ENCODE assay signal across 9 mouse cellular contexts in the genomic region with DNA sequence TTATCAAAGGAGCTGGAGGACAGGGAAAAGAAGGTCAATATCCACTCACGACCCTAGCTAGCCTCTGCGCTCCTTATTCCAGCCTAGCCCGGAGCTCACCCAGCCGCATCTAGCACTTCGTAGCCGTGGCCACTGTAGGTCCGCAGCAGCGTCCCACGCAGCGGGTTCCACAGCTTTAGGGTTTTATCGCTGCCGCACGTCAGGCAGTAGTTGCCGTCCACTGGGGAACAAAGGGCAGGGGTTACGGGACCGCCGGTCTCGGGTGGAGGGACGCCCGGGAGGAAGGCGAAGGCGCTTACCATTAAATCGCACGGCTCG. TPM values are rescaled to one million over a fixed set of nuclear protein-coding genes. Genes with fewer than 3 reads are reported as not detected.
A peak's percentile ranks its signal among the peaks of the same experiment; 100 is the strongest.
DNase-seq lines count a peak whose midpoint lies in the region; ATAC-seq and TF ChIP-seq lines count a peak whose summit lies in the region.
"Had no signal": no experiment of that assay in that cellular context is flagged by ENCODE, and none has a peak within 500 bp of the region (broad histone marks: within the 10 kb centered on the region; RNA-seq: fewer than 3 reads in every experiment).

No protein-coding gene starts in this region.

- peak overlapping the region; percentile 85 for H3K9ac ChIP-seq in midbrain, embryonic 12.5 days (replicated peaks)

- DNase-seq in layer of hippocampus, adult 2 months (ENCODE audit: low spot score in 2 of 2): no peak
- no peak for DNase-seq in layer of hippocampus, adult 9-11 months
- no peak for DNase-seq in embryonic facial prominence, embryonic 10.5 days (ENCODE audit: low spot score)
- DNase-seq in hindbrain, embryonic 10.5 days (ENCODE audit: low spot score): no peak
- DNase-seq in cerebellum, postnatal 14 days: no peak
- no peak for DNase-seq in left cerebral cortex, postnatal 4 days
- DNase-seq in cerebellum, adult 18-20 months: no peak

- no peaks in the 10 kb centered on the region for H3K9me3 ChIP-seq in embryonic facial prominence, embryonic 10.5 days
- H3K9me3 ChIP-seq in hindbrain, embryonic 10.5 days: no peaks in the 10 kb centered on the region
- no peaks in the 10 kb centered on the region for H3K9me3 ChIP-seq in midbrain, embryonic 12.5 days

- 1% methylated on average over 25 of the region's 25 CpGs for WGBS in embryonic facial prominence, embryonic 10.5 days
- under 1% methylated on average over 25 of the region's 25 CpGs for whole genome bisulfite sequencing in hindbrain, embryonic 10.5 days
- 0% methylated on average over 25 of the region's 25 CpGs for WGBS in midbrain, embryonic 12.5 days

- peak overlapping the region; percentile 94 for H3K4me3 ChIP-seq in layer of hippocampus, adult 2 months
- H3K4me3 ChIP-seq in embryonic facial prominence, embryonic 10.5 days: peak overlapping the region; percentile 96
- H3K4me3 ChIP-seq in hindbrain, embryonic 10.5 days: peak overlapping the region; percentile 98
- peak overlapping the region; percentile 83 for H3K4me3 ChIP-seq in midbrain, embryonic 12.5 days

- peak overlapping the region; percentile 95 for H3K27ac ChIP-seq in layer of hippocampus, adult 2 months
- peak overlapping the region; percentile 86 for H3K27ac ChIP-seq in embryonic facial prominence, embryonic 10.5 days (replicated peaks)
- peak overlapping the region; percentile 89 for H3K27ac ChIP-seq in hindbrain, embryonic 10.5 days
- no peak overlapping the region; the same call in 1 of the 2 replicates for H3K27ac ChIP-seq in midbrain, embryonic 12.5 days (replicated peaks)

- intact Hi-C loops in left cerebral cortex, postnatal 4 days (cut with DNase I): loop anchor here (5.0 kb wide), 1 partner anchor 92 kb away; no protein-coding TSS in a partner anchor

- ATAC-seq in midbrain, embryonic 12.5 days (ENCODE audit: low FRiP score, low read depth): no peak

- H3K4me1 ChIP-seq in embryonic facial prominence, embryonic 10.5 days: peaks cover 43% of the 10 kb centered on the region
- H3K4me1 ChIP-seq in hindbrain, embryonic 10.5 days (replicated peaks): peaks cover 45% of the 10 kb centered on the region
- H3K4me1 ChIP-seq in midbrain, embryonic 12.5 days: peaks cover 34% of the 10 kb centered on the region

- H3K27me3 ChIP-seq in embryonic facial prominence, embryonic 10.5 days (replicated peaks; ENCODE audit: low read depth, poor library complexity, severe bottlenecking): no peaks in the 10 kb centered on the region
- H3K27me3 ChIP-seq in hindbrain, embryonic 10.5 days (ENCODE audit: insufficient read depth, poor library complexity, severe bottlenecking): no peaks in the 10 kb centered on the region
- peaks cover 7% of the 10 kb centered on the region; the same call in 1 of the 2 replicates for H3K27me3 ChIP-seq in midbrain, embryonic 12.5 days

- H3K4me2 ChIP-seq in midbrain, embryonic 12.5 days (replicated peaks): peak overlapping the region; percentile 96

- H3K36me3 ChIP-seq in embryonic facial prominence, embryonic 10.5 days (replicated peaks): peaks cover 46% of the 10 kb centered on the region
- H3K36me3 ChIP-seq in hindbrain, embryonic 10.5 days: peaks cover 44% of the 10 kb centered on the region
- H3K36me3 ChIP-seq in midbrain, embryonic 12.5 days: peaks cover 34% of the 10 kb centered on the region

- no peak for TF ChIP-seq CTCF in layer of hippocampus, adult 2 months (conservative IDR thresholded peaks at IDR 0.05)

RNA-seq across cellular contexts. Expression of a gene that starts 0.4 kb away (rescaled TPM):
- total RNA-seq in layer of hippocampus, adult 2 months (2021): 10 to 100 TPM; 60.8 to 66.3 TPM
- 126 and 127 TPM in 2 replicates for polyA plus RNA-seq in embryonic facial prominence, embryonic 10.5 days (2016; fragmentation: Nextera tagmentation; extraction: Ambion mirVana)
- polyA plus RNA-seq in hindbrain, embryonic 10.5 days (2016; fragmentation: Nextera tagmentation; extraction: Ambion mirVana): 134 and 136 TPM in 2 replicates
- polyA plus RNA-seq in midbrain, embryonic 12.5 days (2016; fragmentation: Nextera tagmentation; extraction: Ambion mirVana): 114 and 119 TPM in 2 replicates
- total RNA-seq in left cerebral cortex, postnatal 4 days (2021): 10 to 100 TPM; 60.9 to 61.2 TPM

RNA-seq across cellular contexts. Expression of a gene that starts 0.9 kb away (rescaled TPM):
- total RNA-seq in layer of hippocampus, adult 2 months (2021): 10 to 100 TPM; 26.7 to 29.0 TPM
- 64.3 and 65.8 TPM in 2 replicates for polyA plus RNA-seq in embryonic facial prominence, embryonic 10.5 days (2016; fragmentation: Nextera tagmentation; extraction: Ambion mirVana)
- 63.4 TPM in 2 replicates for polyA plus RNA-seq in hindbrain, embryonic 10.5 days (2016; fragmentation: Nextera tagmentation; extraction: Ambion mirVana)
- polyA plus RNA-seq in midbrain, embryonic 12.5 days (2016; fragmentation: Nextera tagmentation; extraction: Ambion mirVana): 46.6 and 54.2 TPM in 2 replicates
- total RNA-seq in left cerebral cortex, postnatal 4 days (2021): 10 to 100 TPM; 21.4 to 21.7 TPM

RNA-seq across cellular contexts. Expression of a gene that starts 2.9 kb away (rescaled TPM):
- 10 to 100 TPM; 32.9 to 37.5 TPM for total RNA-seq in layer of hippocampus, adult 2 months (2021)
- polyA plus RNA-seq in embryonic facial prominence, embryonic 10.5 days (2016; fragmentation: Nextera tagmentation; extraction: Ambion mirVana): 26.1 and 27.2 TPM in 2 replicates
- 19.8 and 23.1 TPM in 2 replicates for polyA plus RNA-seq in hindbrain, embryonic 10.5 days (2016; fragmentation: Nextera tagmentation; extraction: Ambion mirVana)
- 19.2 and 20.7 TPM in 2 replicates for polyA plus RNA-seq in midbrain, embryonic 12.5 days (2016; fragmentation: Nextera tagmentation; extraction: Ambion mirVana)
- total RNA-seq in left cerebral cortex, postnatal 4 days (2021): 10 to 100 TPM; 25.2 to 26.5 TPM

RNA-seq across cellular contexts. Expression of a gene that starts 8.6 kb away (rescaled TPM):
- total RNA-seq in layer of hippocampus, adult 2 months (2021): 10 to 100 TPM; 63.4 to 70.6 TPM
- 70.5 and 74.5 TPM in 2 replicates for polyA plus RNA-seq in embryonic facial prominence, embryonic 10.5 days (2016; fragmentation: Nextera tagmentation; extraction: Ambion mirVana)
- polyA plus RNA-seq in hindbrain, embryonic 10.5 days (2016; fragmentation: Nextera tagmentation; extraction: Ambion mirVana): 73.7 and 75.2 TPM in 2 replicates
- 74.7 and 74.8 TPM in 2 replicates for polyA plus RNA-seq in midbrain, embryonic 12.5 days (2016; fragmentation: Nextera tagmentation; extraction: Ambion mirVana)
- total RNA-seq in left cerebral cortex, postnatal 4 days (2021): 10 to 100 TPM; 79.9 to 82.3 TPM

RNA-seq across cellular contexts. Expression of a gene that starts 12.4 kb away (rescaled TPM):
- total RNA-seq in layer of hippocampus, adult 2 months (2021): not detected
- not detected in 2 replicates for polyA plus RNA-seq in embryonic facial prominence, embryonic 10.5 days (2016; fragmentation: Nextera tagmentation; extraction: Ambion mirVana)
- polyA plus RNA-seq in hindbrain, embryonic 10.5 days (2016; fragmentation: Nextera tagmentation; extraction: Ambion mirVana): 0.86 and 1.0 TPM in 2 replicates
- 0.92 and 0.94 TPM in 2 replicates for polyA plus RNA-seq in midbrain, embryonic 12.5 days (2016; fragmentation: Nextera tagmentation; extraction: Ambion mirVana)
- total RNA-seq in left cerebral cortex, postnatal 4 days (2021): not detected
- total RNA-seq: left cerebral cortex, adult 18-20 months had no signal
